Mouse (Mus musculus) activated CD4-positive, CD25-positive, alpha-beta regulatory T cell, adult 9 weeks (primary cell): ENCODE measurements around the gene Olfr1151. TPM values are rescaled to one million over a fixed set of nuclear protein-coding genes. Genes with fewer than 3 reads are reported as not detected.

Source experiments
- polyA plus RNA-seq: library from polyadenylated mRNA; unstranded; fragments of 100-300 nt; shearing (Covaris generic); gene quantifications from one replicate; pipeline ENCODE4 v1.2.1, GENCODE M21; 2017

Olfr1151 gene
- not detected for polyA plus RNA-seq

DNA sequence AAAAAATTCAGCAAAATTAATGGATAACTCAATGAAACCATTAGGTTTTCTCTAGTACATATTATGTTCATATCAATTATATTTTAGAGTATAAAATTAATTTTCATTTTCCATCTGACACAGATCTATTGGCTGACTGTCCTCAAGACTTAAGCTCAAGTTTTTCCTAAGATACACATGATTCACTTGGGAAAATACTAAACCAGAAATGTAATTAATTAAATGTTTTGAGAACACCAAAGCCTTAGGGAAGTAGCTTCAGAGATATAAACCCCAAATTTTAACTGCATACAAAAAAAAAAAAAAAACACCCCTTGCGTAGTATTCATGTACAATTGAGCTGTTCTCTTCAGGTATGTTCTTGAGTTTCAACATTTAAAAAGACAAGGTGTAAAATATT, at the start of gene Olfr1151:
Olfr1151 (plus strand) TSS at position 301 of the 400 bp plus-strand sequence.

GRCm38 (mm10) chr2:87809522-87809921, 46.1 kb upstream of the Olfr1151 start, which contains the start of gene Olfr1145:
Gene Olfr1145 (plus strand): TSS chr2:87809822.

GRCm38 (mm10) chr2:87830233-87830632, 25.4 kb upstream of the Olfr1151 start, which contains the start of gene Olfr1148:
Gene Olfr1148 (plus strand): TSS chr2:87830533.

DNA sequence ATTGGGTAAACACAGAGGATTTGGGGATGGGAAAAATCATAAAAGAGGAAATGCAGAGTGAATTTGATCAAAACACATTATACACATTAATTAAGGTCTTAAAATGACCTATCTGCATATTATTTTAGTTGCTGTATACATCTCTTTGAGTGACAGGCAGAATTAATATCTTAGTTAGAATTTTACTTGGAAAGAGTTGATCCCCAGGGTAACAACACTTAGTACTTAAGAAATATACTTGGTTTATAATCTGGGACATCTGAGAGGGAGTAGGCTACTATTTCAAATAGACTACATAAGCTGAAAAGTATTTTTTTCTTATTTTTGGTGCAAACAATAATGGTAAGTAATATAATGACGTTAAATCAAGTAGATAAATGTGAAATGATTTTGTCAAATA, 12.0 kb upstream of the Olfr1151 start, which contains the start of gene Olfr1150-ps1:
Olfr1150-ps1 (plus strand) TSS at position 301 of the 400 bp plus-strand sequence.

GRCm38 (mm10) chr2:87866192-87866591, 10.5 kb downstream of the Olfr1151 start, which contains the start of gene Olfr1152:
Gene Olfr1152 (plus strand): TSS chr2:87866492.

GRCm38 (mm10) chr2:87894662-87895061, 39.0 kb downstream of the Olfr1151 start, which contains the start of gene Olfr1153:
Gene Olfr1153 (plus strand): TSS chr2:87894962.

DNA sequence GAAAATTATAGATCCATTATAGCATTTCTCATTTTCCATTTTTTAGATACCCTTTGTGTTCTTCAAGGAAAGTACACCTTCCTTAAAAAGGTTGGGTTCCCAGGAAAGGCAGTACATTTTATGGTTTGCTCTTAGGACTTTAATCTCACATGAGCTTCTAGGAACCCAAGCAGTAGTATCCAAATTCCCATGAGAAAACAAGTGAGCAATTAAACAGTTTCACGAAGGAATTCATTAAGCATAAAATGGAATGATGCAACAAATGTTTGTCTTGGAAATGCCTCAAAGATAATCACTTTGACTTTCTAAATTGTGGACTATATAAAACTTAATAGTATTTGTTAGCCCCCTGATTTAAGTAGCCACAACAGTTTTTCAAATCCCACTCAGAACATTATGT, 49.4 kb downstream of the Olfr1151 start, which contains the start of gene Olfr1154:
Olfr1154 (minus strand) TSS at position 101 of the 400 bp plus-strand sequence.

Other genes starting within 250 kb of the Olfr1151 start
- gene Olfr1130, start 249.7 kb upstream of the Olfr1151 start, polyA plus RNA-seq, result not detected
- gene Olfr1131, start 228.8 kb upstream of the Olfr1151 start, polyA plus RNA-seq, result not detected
- gene Olfr1132, start 218.3 kb upstream of the Olfr1151 start, polyA plus RNA-seq, result not detected
- gene Olfr1133, start 208.5 kb upstream of the Olfr1151 start, polyA plus RNA-seq, result not detected
- not detected for gene Olfr1134, start 197.4 kb upstream of the Olfr1151 start, polyA plus RNA-seq
- not detected for gene Olfr1135, start 182.2 kb upstream of the Olfr1151 start, polyA plus RNA-seq
- gene Olfr1136, start 161.9 kb upstream of the Olfr1151 start, polyA plus RNA-seq, result not detected
- not detected for gene Olfr1137, start 142.7 kb upstream of the Olfr1151 start, polyA plus RNA-seq
- gene Olfr1138, start 115.9 kb upstream of the Olfr1151 start, polyA plus RNA-seq, result not detected
- gene Olfr1140, start 112.1 kb upstream of the Olfr1151 start, polyA plus RNA-seq, result not detected
- not detected for gene Olfr1141, start 101.9 kb upstream of the Olfr1151 start, polyA plus RNA-seq
- gene Olfr152, start 76.4 kb upstream of the Olfr1151 start, polyA plus RNA-seq, result not detected
- gene Olfr1143, start 55.3 kb upstream of the Olfr1151 start, polyA plus RNA-seq, result not detected
- gene Olfr1145, start 46.0 kb upstream of the Olfr1151 start, polyA plus RNA-seq, result not detected
- gene Olfr1148, start 25.3 kb upstream of the Olfr1151 start, polyA plus RNA-seq, result not detected
- not detected for gene Olfr1150-ps1, start 11.9 kb upstream of the Olfr1151 start, polyA plus RNA-seq
- not detected for gene Olfr1152, start 10.6 kb downstream of the Olfr1151 start, polyA plus RNA-seq
- gene Olfr1153, start 39.1 kb downstream of the Olfr1151 start, polyA plus RNA-seq, result not detected
- not detected for gene Olfr1154, start 49.3 kb downstream of the Olfr1151 start, polyA plus RNA-seq
- not detected for gene Olfr1155, start 89.3 kb downstream of the Olfr1151 start, polyA plus RNA-seq
- gene Olfr1156, start 97.2 kb downstream of the Olfr1151 start, polyA plus RNA-seq, result 0.20 TPM
- gene Olfr1157, start 112.4 kb downstream of the Olfr1151 start, polyA plus RNA-seq, result not detected
- gene Olfr74, start 118.8 kb downstream of the Olfr1151 start, polyA plus RNA-seq, result not detected
- gene Olfr1158, start 134.3 kb downstream of the Olfr1151 start, polyA plus RNA-seq, result not detected
- gene Olfr1160, start 152.4 kb downstream of the Olfr1151 start, polyA plus RNA-seq, result not detected
- not detected for gene Olfr1161, start 166.9 kb downstream of the Olfr1151 start, polyA plus RNA-seq
- gene Olfr73, start 181.8 kb downstream of the Olfr1151 start, polyA plus RNA-seq, result not detected
- not detected for gene Olfr1162, start 195.3 kb downstream of the Olfr1151 start, polyA plus RNA-seq
- not detected for gene Olfr1163, start 216.0 kb downstream of the Olfr1151 start, polyA plus RNA-seq
- not detected for gene Olfr1164, start 238.1 kb downstream of the Olfr1151 start, polyA plus RNA-seq